Mouse (Mus musculus) brain, embryonic 14.5 days (tissue): ENCODE results near the gene Greb1.

ENCODE experiments used
- CTCF ChIP-seq: fragments of 200-500 bp; IDR thresholded peaks from 2 replicates; pipeline ENCODE4 v1.5.1; 2012; ENCODE audit warnings: inconsistent platforms, mild to moderate bottlenecking, moderate library complexity, borderline replicate concordance; ENCODE audit not compliant: insufficient read depth, insufficient read length; ENCODE audit errors: extremely low read depth
- POLR2A ChIP-seq: fragments of 200-500 bp; IDR thresholded peaks from 2 replicates; pipeline ENCODE4 v1.6.1; 2012; ENCODE audit warnings: mild to moderate bottlenecking, inconsistent platforms, borderline replicate concordance; ENCODE audit not compliant: poor library complexity, insufficient read depth, insufficient read length, severe bottlenecking; ENCODE audit errors: extremely low read depth

GRCm38 (mm10) chr12:16737266-16737665 is 63.4 kb downstream of the Greb1 start:
- TF ChIP-seq POLR2A (no peak), CTCF (no peak)
